Comparison of ENCODE assay signal across 19 mouse cellular contexts in genomic region chr10:93088396-93089048, GRCm38 (mm10). TPM values are rescaled to one million over a fixed set of nuclear protein-coding genes. Genes with fewer than 3 reads are reported as not detected.
"Had no signal": no experiment of that assay in that cellular context is flagged by ENCODE, and none has a peak within 500 bp of the region (broad histone marks: within the 10 kb centered on the region; RNA-seq: fewer than 3 reads in every experiment).

No protein-coding gene starts in this region.

- DNase-seq: lung, adult 18-20 months; lung, embryonic 14.5 days; lung, postnatal 10 days; lung, postnatal 4 days; retina, postnatal 1 day; right cerebral cortex, adult 18-20 months; right cerebral cortex, postnatal 25 days; right cerebral cortex, postnatal 4 days; spleen, adult 18-20 months; thymus, adult 18-20 months; thymus, postnatal 14 days; thymus, postnatal 36 days had no signal

- ATAC-seq: midbrain, embryonic 13.5 days; midbrain, embryonic 15.5 days had no signal

- H3K27ac ChIP-seq: midbrain, embryonic 10.5 days; midbrain, embryonic 13.5 days; midbrain, embryonic 15.5 days; neural tube, embryonic 13.5 days; neural tube, embryonic 15.5 days had no signal

- H3K9me3 ChIP-seq: midbrain, embryonic 10.5 days; midbrain, embryonic 13.5 days; midbrain, embryonic 15.5 days; neural tube, embryonic 13.5 days; neural tube, embryonic 15.5 days had no signal

- H3K4me2 ChIP-seq: lung, embryonic 14.5 days; midbrain, embryonic 13.5 days; midbrain, embryonic 15.5 days; neural tube, embryonic 13.5 days; neural tube, embryonic 15.5 days had no signal

- H3K36me3 ChIP-seq: midbrain, embryonic 10.5 days; midbrain, embryonic 13.5 days; midbrain, embryonic 15.5 days; neural tube, embryonic 13.5 days; neural tube, embryonic 15.5 days had no signal

- H3K27me3 ChIP-seq: midbrain, embryonic 13.5 days; midbrain, embryonic 15.5 days; neural tube, embryonic 13.5 days; neural tube, embryonic 15.5 days had no signal

- H3K9ac ChIP-seq: lung, embryonic 14.5 days; midbrain, embryonic 13.5 days; midbrain, embryonic 15.5 days; neural tube, embryonic 13.5 days; neural tube, embryonic 15.5 days had no signal

- H3K4me3 ChIP-seq: midbrain, embryonic 10.5 days; midbrain, embryonic 13.5 days; midbrain, embryonic 15.5 days; myocyte; neural tube, embryonic 13.5 days; neural tube, embryonic 15.5 days had no signal

RNA-seq across cellular contexts. Expression of gene Cfap54, which starts 7.1 kb away (rescaled TPM):
- polyA plus RNA-seq: liver, embryonic 16.5 days had no signal
